Mouse (Mus musculus): ENCODE results near the gene Dmtf1.

DNA sequence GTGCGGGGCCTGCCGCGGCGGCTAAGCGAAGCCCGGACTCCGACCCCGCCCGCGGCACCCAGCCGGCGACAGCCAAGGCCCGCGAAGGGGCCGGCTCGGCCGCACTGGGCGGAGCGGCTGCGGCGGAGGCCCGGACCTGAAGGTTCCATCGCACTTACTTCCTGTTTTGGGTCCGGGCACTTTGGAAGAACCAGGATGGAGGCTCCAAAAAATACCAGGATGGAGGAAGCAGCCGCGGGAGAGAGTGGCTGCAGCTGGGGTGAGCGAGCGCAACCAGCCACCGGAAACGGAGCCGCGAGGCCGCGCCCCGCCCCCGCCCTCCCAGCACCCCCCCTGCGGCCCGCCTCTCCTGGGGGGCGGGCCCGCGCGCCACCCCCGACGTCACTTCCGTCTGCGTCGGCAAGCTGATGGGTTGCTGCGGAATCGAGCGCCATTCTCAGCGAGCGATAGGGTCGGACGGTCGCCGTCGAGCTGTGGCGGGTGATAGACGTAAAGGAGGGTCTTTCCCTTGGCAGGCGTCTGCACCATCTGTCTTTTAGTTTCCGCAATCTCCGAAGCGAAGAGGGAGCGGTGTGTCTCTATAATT is at the start of gene Dmtf1:
- peak; percentile 99 for TF ChIP-seq POLR2A (IDR thresholded peaks at IDR 0.05; ENCODE audit: insufficient read depth, low read depth, low read length)
- TF ChIP-seq CTCF (IDR thresholded peaks at IDR 0.05) = no peak

Measured in heart, adult 2 months (tissue).